Mouse (Mus musculus): ENCODE results near the gene Tmem52b.

The Tmem52b gene

DNA sequence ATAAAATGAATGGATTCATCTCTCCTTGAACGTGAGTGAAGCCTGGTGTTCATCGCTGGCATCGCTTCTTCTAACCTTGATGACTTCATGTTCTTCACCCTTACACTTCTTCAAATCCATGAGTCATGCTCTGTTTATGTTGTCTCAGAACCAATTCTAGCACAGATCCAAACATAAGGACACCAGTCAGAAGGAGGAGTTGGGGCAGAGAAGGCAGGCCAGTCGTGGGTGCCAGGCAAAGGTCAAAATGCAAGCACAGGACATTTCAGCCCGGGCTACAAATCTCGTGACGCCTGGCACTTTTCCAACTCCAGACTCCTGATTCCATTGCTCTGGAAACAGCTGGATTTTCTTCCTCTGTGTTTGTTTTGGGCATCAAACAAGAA is 20.2 kb downstream of the Tmem52b start:
- DNase-seq, result peak; percentile 86 to 92

DNA sequence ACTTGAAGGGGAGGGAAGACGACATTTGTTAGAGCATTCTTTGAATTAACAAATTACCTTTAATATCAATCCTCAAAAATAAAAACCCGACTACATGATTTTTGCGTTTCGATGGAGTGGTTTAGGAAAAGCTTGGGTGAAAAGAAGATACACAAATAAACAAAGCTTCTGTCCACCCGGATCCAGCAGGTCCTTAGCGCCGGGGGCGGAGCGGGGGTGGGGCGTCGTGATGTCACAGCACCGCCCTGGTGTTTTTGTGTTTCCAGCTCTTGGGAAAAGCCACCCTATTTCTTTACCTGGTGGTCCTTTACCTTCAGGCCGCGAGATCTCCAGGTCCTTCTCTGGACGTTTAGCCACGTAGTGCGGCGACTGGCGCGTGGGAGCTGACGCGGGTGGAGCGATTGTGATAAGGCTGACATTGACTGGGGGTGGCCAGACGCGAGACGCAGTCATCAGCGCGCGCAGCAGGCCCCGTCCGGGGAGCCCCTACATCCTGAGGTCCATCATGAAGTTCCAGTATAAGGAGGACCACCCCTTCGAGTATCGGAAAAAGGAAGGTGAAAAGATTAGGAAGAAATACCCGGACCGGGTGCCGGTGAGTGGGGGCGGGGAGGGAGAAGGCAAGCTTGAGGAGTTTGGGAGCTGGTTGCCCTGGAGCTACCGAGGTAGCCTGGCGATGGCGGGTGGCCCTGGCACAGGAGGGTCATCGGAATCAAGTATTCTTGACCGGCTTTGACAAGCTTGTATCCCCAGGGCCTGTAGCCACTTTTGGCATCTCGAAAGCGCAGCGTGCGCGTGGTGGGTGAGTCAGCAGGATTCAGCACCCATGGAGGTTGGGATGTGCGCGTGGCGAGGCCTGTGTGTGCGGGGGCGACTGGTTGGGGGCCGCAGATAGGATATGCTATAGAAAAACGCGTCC is 20.8 kb downstream of the Tmem52b start, which contains the start of gene Gabarapl1:
TSS of gene Gabarapl1 (plus strand) at position 219 of the 919 bp plus-strand sequence.
- peak; percentile 90 to 93 for DNase-seq

DNA sequence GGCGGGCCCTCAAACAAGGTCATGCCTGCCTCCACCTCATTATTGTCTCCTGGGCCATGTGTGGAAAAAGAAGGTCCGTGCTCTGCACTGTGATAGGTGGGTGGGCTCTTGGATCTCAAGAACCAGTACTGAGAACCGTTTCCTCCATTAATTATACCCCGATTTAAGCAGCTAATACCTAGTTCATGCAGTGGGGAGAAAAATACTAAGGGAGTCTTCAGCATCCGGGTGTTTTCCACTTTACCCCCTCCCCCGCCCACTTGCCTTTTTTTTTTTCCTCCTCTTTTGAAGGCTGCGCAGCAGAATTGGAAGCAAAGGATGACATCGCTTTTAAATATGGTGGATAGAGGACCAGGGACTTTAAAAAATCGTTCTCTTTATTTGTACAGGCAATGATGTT is 21.7 kb downstream of the Tmem52b start:
- peak in 1 of 2 experiments; percentile 30 for DNase-seq

DNA sequence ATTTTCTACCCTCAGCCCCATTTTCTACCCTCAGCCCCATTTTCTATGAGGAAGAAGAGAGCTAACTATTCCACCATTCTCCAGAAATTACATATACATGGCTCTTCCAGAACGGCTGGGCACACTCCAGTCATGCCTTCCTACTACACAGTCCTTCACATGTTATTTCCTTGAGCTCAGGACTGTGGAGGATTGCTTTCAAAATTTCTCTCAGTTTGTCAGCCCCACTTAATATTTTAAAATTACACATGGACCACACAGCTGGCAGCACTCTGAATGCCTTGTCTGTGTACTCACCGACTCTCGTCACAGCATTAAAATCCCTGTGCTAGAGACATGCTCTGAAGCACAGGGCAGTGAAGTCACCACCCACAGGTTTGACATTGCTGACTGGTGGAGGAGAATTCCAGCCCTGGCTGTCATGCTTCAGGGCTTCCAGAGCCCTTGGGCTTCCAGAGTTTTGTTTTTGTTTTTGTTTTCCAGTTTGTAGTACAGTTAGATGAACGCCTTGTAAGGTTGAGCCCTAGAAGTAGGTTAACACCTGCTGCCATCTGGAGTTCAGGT is 22.4 kb downstream of the Tmem52b start:
- peak; percentile 36 to 51 for DNase-seq

DNA sequence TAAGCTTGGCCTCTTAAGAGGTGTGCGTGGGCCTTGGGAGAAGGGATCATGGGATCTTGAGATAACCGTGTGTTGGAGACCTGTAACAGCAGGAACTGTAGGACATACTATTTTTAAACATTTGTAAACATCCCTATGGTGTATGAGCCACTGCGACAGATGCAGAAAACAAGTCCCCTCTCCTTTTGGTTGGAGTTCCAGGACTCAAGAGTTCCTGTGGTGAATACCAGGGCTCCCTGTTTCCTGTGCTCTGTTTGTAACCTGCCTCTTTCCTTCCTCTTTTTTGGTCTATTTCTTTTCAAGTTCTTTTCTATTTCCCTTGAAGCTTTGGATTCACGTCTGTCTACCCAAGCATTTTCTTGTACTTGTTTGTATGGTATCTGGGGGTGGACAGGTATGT is 23.4 kb downstream of the Tmem52b start:
- no peak for DNase-seq

DNA sequence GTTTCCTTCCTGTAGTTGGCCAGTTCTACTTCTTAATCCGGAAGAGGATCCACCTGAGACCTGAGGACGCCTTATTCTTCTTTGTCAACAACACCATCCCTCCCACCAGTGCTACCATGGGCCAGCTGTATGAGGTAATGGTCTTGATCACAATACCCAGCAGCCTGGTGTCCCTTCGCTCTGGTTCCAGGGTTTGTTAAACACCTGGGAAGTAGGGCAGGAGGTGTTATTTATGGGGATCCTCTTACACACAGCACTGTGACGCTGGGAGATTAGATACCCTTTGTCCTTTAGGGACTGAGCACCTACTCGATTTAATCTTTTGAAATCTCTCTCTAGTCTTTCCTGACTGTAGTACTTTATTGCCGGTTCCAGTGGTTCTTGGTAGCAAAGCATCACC is 26.2 kb downstream of the Tmem52b start:
- no peak for DNase-seq

DNA sequence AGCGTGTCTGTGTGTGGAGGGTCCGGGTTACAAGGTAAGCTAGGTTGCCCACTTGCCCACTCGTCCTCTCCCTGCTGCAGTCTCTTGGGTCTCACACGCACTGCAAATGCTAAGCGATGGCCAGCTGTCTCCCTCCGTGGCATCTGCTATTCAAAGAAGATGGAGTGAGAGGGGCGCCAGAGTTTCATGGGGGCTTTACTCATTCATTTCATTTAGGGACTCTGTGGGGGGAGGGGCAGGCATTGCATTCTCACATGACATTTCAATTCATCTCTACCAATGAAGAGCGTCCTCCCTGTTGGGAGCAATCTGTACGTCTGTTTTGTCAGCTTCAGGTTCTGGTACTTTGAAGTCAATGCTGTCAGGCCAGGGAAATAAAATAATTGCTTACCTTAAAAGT is 29.6 kb downstream of the Tmem52b start:
- no peak for DNase-seq

DNA sequence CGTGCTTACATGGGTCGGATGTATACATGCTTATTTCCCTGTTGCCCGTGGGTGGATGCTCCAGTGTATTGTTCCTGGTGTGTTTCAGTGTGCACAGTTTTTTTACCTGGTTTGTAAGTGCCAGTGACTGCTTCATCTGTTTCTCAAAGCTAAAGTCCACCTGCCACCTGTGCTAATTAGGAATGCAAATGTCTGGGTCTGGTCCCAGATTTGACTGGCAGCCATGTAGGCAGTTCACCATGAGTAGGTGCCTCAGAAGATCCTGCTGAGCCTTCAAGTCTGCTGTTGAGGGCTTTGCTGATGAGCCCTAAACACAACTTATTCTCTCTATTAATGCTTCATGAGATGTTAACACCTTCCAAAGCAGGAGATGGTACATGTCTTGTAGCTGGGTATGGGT is 30.2 kb downstream of the Tmem52b start:
- no peak for DNase-seq

DNA sequence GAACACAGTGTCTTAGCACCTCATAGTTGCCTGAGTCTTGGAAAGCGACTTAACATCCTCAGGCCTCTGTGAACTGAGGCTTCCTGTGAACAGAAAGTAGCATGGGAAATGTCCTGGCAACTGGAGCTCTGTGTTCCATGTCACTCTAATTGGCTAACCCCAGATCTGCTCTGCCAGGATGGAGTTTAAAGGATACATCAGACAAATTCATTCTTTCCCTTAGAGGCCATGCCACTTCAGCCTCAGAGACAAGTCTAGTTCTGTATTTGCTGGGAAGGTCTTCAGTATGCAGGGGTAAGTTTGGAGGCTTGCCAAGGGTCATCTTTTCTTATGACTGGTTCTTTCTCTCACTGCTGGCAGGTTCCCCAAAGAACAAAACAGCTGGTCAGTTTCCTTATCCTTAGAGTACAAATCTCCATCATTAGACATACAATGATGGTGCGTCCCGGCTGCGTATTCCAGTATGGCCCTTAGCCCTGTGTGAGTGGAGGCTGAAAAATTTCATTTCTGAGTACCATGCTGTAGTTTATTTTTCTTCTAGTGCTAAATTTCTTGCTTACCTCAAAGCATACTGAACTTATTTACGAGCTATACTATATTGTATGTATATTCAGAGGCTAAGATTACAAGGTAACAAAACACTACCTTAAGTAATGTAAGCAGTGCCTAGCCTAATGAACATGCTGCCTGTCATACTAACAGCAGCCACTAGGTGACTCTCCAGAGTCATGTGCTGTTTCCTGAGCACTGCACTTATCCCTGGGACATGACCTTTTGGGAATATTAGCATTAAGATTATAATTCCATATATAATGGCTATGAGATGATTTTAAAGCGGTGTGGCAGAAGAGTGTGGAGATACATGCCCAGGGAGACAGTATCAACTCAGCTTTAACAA is 31.6 kb downstream of the Tmem52b start:
- peak; percentile 80 to 82 for DNase-seq

DNA sequence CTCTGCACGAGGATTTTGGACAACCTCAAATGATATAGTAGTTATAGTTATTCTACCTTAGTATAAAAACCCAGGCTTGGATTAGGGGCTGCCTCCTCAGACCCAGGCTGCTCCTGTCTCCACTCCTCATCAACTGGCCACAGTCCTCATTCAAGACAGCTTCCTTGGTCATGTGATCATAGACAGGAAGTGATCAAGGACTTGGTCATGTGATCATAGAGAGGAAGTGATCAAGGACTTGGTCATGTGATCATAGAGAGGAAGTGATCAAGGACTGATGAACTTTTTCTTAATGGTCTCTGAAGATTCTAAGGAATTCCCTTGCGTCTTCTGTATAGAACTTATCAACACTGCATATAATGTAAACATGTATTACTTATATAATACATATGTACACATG is 34.9 kb downstream of the Tmem52b start:
- DNase-seq, result no peak

DNA sequence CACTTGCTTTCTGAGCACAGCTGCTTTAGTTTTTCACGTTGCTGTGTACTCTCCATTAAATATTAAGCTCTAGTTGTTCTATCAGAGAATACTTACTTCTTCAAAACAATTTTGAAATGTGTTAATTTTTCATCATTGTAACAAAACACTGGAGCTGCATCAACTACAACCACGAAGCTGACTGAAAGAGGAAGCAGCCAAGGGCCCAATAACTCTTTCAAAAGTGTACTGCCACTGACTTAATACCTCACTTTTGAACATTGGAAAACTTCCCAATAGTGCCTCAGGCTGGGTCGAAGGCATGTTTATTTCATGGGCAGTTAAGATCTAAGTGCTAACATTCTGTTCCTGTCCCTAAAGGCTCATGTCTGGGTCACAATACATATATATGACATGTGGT is 35.7 kb downstream of the Tmem52b start:
- DNase-seq, result no peak

DNA sequence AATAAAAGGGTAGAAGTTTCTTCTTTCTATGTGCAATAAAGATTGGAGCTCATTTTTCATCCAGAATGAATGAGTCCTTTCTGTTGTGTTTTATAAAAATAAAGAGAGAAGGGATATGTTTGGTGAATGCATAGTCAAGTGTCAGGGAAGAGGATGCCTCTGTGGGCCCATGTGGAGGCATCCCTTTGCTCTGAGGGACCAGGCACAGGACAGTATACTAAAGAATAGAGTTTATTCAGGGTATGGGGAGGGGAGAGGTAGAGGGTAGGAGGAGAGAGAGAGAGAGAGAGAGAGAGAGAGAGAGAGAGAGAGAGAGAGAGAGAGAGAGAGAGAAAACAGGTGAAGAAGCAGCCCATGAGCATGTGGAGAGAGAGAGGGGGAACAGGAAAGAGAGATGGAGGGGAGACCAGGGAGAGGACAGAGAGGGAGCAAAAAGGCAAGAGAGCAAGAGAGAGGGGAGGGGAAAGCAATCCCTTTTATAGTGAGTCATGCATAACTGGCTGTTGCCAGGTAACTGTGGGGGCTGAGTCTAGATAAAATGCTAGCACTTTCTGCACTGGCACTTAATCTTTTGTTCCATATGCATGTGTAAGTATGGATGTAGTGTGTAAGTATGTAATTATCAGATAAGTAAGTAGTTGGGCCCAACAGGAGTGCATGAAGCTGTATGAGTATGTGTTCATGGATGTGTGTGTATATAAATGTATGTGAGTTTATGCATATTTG is 45.1 kb downstream of the Tmem52b start:
- DNase-seq, result no peak

DNA sequence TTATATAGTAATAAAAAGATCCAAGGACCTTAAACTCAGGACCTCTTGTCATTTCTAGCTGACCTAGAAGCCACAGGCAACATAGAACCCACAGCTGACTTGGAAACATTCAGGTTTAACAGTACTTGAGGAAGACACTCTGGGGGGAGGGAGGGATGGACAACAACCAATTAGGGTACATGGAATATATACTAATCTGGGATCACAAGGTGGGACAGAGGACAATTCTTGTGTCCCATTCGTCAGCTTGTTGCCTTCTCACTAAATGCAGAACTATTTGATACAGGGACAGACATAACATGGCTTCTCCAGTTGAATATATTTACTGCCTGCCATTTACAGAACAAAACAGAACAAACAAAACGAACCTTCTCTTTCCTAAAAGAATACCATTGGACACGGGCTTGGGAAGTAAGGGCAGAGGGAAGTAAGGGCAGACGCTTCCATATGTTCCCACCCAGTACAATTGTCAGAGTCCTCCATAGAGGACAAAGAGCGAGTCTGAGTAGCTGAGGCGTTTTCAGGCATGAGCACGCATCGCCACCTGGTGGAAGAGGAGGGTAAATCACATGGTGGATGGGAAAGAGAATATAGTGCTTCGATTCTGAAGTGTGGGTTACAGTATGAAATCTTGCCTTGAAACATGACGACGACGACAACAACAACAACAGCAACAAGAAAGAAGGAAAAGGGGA is 46.7 kb downstream of the Tmem52b start:
- DNase-seq, result peak; percentile 84

DNA sequence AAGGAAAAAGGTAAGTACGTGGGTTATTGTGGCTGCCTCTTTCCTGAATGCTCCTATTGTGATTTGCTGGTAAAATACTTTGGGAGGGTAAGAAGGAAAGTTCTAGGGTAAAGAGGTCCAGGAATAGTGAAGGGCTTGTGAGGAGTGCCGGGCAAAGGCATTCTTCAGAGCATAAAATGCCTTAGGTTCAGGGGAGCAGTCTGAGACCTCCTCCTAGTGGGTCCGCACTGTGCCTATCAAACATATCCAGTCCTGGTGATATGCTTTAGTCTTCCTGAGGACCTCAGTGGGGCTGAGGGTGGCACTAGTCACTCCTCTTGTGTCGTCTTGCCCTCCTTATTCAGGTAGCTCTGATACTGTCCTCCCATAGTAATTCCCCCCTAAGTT is 47.3 kb downstream of the Tmem52b start:
- DNase-seq, result no peak

DNA sequence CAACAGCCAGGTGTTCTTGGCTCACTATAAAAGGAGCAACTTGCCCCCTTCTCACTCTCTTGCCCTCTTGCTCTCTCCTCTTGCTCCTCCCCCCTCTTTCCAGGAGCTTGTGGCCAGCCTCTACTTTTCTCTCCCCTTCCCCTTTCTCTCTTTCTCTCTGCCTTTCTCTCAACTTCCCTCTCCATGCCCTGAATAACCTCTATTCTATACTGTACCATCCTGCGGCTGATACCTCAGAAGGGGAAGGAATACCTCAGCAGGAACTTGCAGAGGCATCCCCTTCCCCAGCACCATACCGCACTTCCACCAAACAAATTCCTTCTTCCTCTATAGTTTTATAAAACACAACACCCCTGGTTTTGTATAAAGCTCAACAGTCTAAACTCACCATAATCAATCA is 52.9 kb downstream of the Tmem52b start:
- no peak for DNase-seq
